Mouse (Mus musculus): Measurements from ENCODE around the gene Mad2l2.

DNA sequence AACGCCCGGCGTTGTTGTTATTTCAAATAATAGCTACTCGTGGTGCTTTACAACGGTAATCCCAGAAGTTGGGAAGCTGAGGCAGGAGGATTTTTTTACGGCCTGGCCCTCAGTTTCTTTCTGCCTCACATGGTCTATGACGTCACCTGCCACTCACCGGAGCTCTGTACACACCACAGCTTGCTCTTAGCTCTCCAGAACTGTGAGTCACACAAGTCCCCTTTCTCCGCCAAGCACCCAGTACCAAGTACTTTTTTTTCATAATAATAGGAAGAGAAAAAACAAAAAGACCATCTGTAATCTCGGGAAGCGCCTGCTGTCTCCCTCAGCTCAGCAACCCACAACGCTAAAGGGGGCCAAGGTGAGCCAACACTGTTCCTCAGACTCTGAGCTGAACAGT is 51.3 kb downstream of the Mad2l2 start:
- TF ChIP-seq CTCF (IDR thresholded peaks at IDR 0.05; ENCODE audit: control insufficient read depth, insufficient read depth, insufficient read length), result no peak
- TF ChIP-seq MAX (IDR thresholded peaks at IDR 0.05), result no peak
